Mouse (Mus musculus) stomach, embryonic 16.5 days (tissue): ENCODE results near the gene Sphkap. TPM values are rescaled to one million over a fixed set of nuclear protein-coding genes. Genes with fewer than 3 reads are reported as not detected.

Experiments used
- ATAC-seq: fragments of 200-750 bp; cut with Nextera tagmentation; 2 replicates; pipeline ENCODE4 v1.8.0; 2017; ENCODE audit warnings: moderate number of reproducible peaks, moderate TSS enrichment; ENCODE audit not compliant: insufficient read depth, low FRiP score
- H3K27ac ChIP-seq: fragments of 300-500 bp; sonication (generic); 2 replicates; pipeline ENCODE4 v1.5.1; 2014; ENCODE audit warnings: low read length
- H3K27me3 ChIP-seq: fragments of 300-500 bp; sonication (generic); 2 replicates; pipeline ENCODE4 v1.6.1; 2014; ENCODE audit warnings: low read length, control low read depth, mixed read lengths; ENCODE audit not compliant: control insufficient read depth, insufficient read depth
- H3K36me3 ChIP-seq: fragments of 300-500 bp; sonication (generic); 2 replicates; pipeline ENCODE4 v1.6.1; 2014; ENCODE audit warnings: low read length; ENCODE audit not compliant: control insufficient read depth, insufficient read depth
- H3K4me1 ChIP-seq: fragments of 300-500 bp; sonication (generic); 2 replicates; pipeline ENCODE4 v1.6.1; 2014; ENCODE audit warnings: low read length, control low read depth, mixed read lengths; ENCODE audit not compliant: control insufficient read depth, insufficient read depth
- H3K4me2 ChIP-seq: fragments of 300-500 bp; sonication (generic); 2 replicates; pipeline ENCODE4 v1.6.1; 2014; ENCODE audit warnings: low read depth, low read length, mixed read lengths
- H3K4me3 ChIP-seq: fragments of 300-500 bp; sonication (generic); replicated peaks from 2 replicates; pipeline ENCODE4 v1.5.1; 2014; ENCODE audit warnings: mild to moderate bottlenecking, low read length
- H3K9ac ChIP-seq: fragments of 300-500 bp; sonication (generic); 2 replicates; pipeline ENCODE4 v1.6.1; 2014; ENCODE audit warnings: low read length
- H3K9me3 ChIP-seq: fragments of 300-500 bp; sonication (generic); replicated peaks from 2 replicates; pipeline ENCODE4 v1.6.1; 2016; ENCODE audit warnings: low read length, control low read depth; ENCODE audit not compliant: control insufficient read depth
- WGBS: fragments of 180-500 bp; shearing (Covaris S2); extraction: QIAGEN DNeasy Blood & Tissue Kit; methylation state at CpG from one replicate; pipeline ENCODE4 v1.1.7; 2014; 5-methylcytosine and 5-hydroxymethylcytosine counted together
- polyA plus RNA-seq: library from polyadenylated mRNA; unstranded; fragments of >200 nt; fragmentation: Nextera tagmentation; extraction: Ambion mirVana; gene quantifications from 2 replicates; pipeline ENCODE4 v1.2.1, GENCODE M21; 2015

Gene Sphkap
- polyA plus RNA-seq, 1 experiment from 2014 or later = 1.7 TPM

DNA sequence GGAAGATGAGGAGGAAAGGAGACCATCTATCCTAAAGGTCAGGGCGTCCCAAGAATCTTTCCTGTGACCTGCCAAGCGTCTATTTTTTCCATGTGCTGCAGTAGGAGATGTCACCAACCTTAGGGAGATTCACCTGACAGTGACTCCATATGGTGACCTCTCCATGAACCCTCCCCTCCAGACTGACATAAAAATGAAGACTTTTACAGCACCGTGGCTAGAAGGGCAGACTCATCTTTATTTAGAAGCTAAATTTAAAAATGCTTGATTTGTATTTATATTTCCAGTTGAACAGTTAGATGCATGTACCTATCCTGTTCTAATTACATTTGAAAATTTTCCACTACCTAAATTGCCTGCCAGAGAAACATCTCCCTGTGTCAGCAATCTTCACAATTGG is 180.1 kb downstream of the Sphkap start:
- Histone ChIP-seq H3K27ac (no peak overlapping the region), H3K27me3 (no peaks in the 10 kb centered on the region), H3K4me3 (no peak overlapping the region), H3K9ac (no peak overlapping the region), H3K4me2 (no peak overlapping the region), H3K36me3 (no peaks in the 10 kb centered on the region), H3K9me3 (no peaks in the 10 kb centered on the region), H3K4me1 (no peaks in the 10 kb centered on the region)
- WGBS = 64% methylated on average over 3 of the region's 3 CpGs
- no peak for ATAC-seq

GRCm38 (mm10) chr1:83224423-83224960 is 183.5 kb downstream of the Sphkap start:
- Histone ChIP-seq H3K4me3 (no peak overlapping the region), H3K9me3 (no peaks in the 10 kb centered on the region), H3K9ac (no peak overlapping the region), H3K4me2 (no peak overlapping the region), H3K4me1 (no peaks in the 10 kb centered on the region), H3K27ac (no peak overlapping the region), H3K36me3 (no peaks in the 10 kb centered on the region), H3K27me3 (no peaks in the 10 kb centered on the region)
- no peak for ATAC-seq

- no peaks in the 10 kb centered on the region for H3K36me3 ChIP-seq
- H3K9me3 ChIP-seq = no peaks in the 10 kb centered on the region
- no peak overlapping the region for H3K4me2 ChIP-seq
- no peaks in the 10 kb centered on the region for H3K4me1 ChIP-seq
- no peak for ATAC-seq
- no peak overlapping the region for H3K4me3 ChIP-seq
- H3K9ac ChIP-seq = no peak overlapping the region
- no peak overlapping the region for H3K27ac ChIP-seq
- WGBS = 75% methylated on average over 1 of the region's 1 CpGs
- no peaks in the 10 kb centered on the region for H3K27me3 ChIP-seq
Observed at GRCm38 (mm10) chr1:83223072-83223471, 184.9 kb downstream of the Sphkap start.

GRCm38 (mm10) chr1:83218260-83218659 is 189.7 kb downstream of the Sphkap start:
- Histone ChIP-seq H3K27me3 (no peaks in the 10 kb centered on the region), H3K36me3 (no peaks in the 10 kb centered on the region), H3K4me1 (no peaks in the 10 kb centered on the region), H3K27ac (no peak overlapping the region), H3K9ac (no peak overlapping the region), H3K4me3 (no peak overlapping the region), H3K4me2 (no peak overlapping the region), H3K9me3 (no peaks in the 10 kb centered on the region)
- ATAC-seq = no peak
- 48% methylated on average over 1 of the region's 1 CpGs for WGBS

- Histone ChIP-seq H3K4me2 (no peak overlapping the region), H3K4me1 (no peaks in the 10 kb centered on the region), H3K9me3 (no peaks in the 10 kb centered on the region), H3K4me3 (no peak overlapping the region), H3K36me3 (no peaks in the 10 kb centered on the region), H3K27ac (no peak overlapping the region), H3K27me3 (no peaks in the 10 kb centered on the region), H3K9ac (no peak overlapping the region)
- 68% methylated on average over 1 of the region's 1 CpGs for WGBS
- ATAC-seq = no peak
Observed at GRCm38 (mm10) chr1:83209981-83210380, 198.0 kb downstream of the Sphkap start.

Other genes starting within 250 kb of the Sphkap start
- 0.22 TPM in 1 of 2 replicates, not detected in the other for gene Daw1, start 248.4 kb downstream of the Sphkap start, polyA plus RNA-seq